Mouse (Mus musculus) stomach, embryonic 15.5 days (tissue): ENCODE measurements around the gene Pnp. TPM values are rescaled to one million over a fixed set of nuclear protein-coding genes. Genes with fewer than 3 reads are reported as not detected.

Source experiments
- polyA plus RNA-seq: library from polyadenylated mRNA; unstranded; fragments of >200 nt; fragmentation: Nextera tagmentation; extraction: Ambion mirVana; gene quantifications from 2 replicates; pipeline ENCODE4 v1.2.1, GENCODE M21; 2015

Pnp gene
- polyA plus RNA-seq, 1 experiment from 2014 or later, result 73.9 TPM

Other genes with a start within 250 kb of the Pnp start
- gene Olfr747, start 237.9 kb upstream of the Pnp start, polyA plus RNA-seq, result not detected in 2 replicates
- not detected in 2 replicates for gene Olfr748, start 223.7 kb upstream of the Pnp start, polyA plus RNA-seq
- gene Olfr749, start 186.0 kb upstream of the Pnp start, polyA plus RNA-seq, result not detected in 2 replicates
- 59.9 and 65.2 TPM in 2 replicates for gene Ttc5, start 145.6 kb upstream of the Pnp start, polyA plus RNA-seq
- gene Ccnb1ip1, start 123.3 kb upstream of the Pnp start, polyA plus RNA-seq, result not detected in 2 replicates
- 62.6 and 63.3 TPM in 2 replicates for gene Parp2, start 123.2 kb upstream of the Pnp start, polyA plus RNA-seq
- gene Tep1, start 60.5 kb upstream of the Pnp start, polyA plus RNA-seq, result 6.4 and 7.3 TPM in 2 replicates
- 0.28 and 0.36 TPM in 2 replicates for gene Klhl33, start 33.6 kb upstream of the Pnp start, polyA plus RNA-seq
- gene Osgep, start 6.2 kb upstream of the Pnp start, polyA plus RNA-seq, result 132 and 145 TPM in 2 replicates
- 179 and 204 TPM in 2 replicates for gene Apex1, start 6.1 kb upstream of the Pnp start, polyA plus RNA-seq
- gene Pip4p1, start 226 bp upstream of the Pnp start, polyA plus RNA-seq, result 50.9 and 51.8 TPM in 2 replicates
- gene Gm49342, start 13.4 kb downstream of the Pnp start, polyA plus RNA-seq, result not detected in 2 replicates
- gene Pnp2, start 24.9 kb downstream of the Pnp start, polyA plus RNA-seq, result 1.4 and 1.7 TPM in 2 replicates
- 0.28 TPM in 1 of 2 replicates, not detected in the other for gene Rnase10, start 76.7 kb downstream of the Pnp start, polyA plus RNA-seq
- gene Rnase9, start 110.8 kb downstream of the Pnp start, polyA plus RNA-seq, result not detected in 2 replicates
- gene Rnase11, start 119.1 kb downstream of the Pnp start, polyA plus RNA-seq, result not detected in 2 replicates
- 0.44 and 0.83 TPM in 2 replicates for gene Rnase12, start 126.6 kb downstream of the Pnp start, polyA plus RNA-seq
- gene Olfr750, start 143.4 kb downstream of the Pnp start, polyA plus RNA-seq, result not detected in 2 replicates
- gene Rnase4, start 160.0 kb downstream of the Pnp start, polyA plus RNA-seq, result 152 and 176 TPM in 2 replicates
- 44.8 and 50.6 TPM in 2 replicates for gene Ang, start 160.1 kb downstream of the Pnp start, polyA plus RNA-seq
- gene Eddm3b, start 183.3 kb downstream of the Pnp start, polyA plus RNA-seq, result not detected in 2 replicates
- gene Rnase6, start 192.8 kb downstream of the Pnp start, polyA plus RNA-seq, result 2.8 and 3.1 TPM in 2 replicates
- 57.6 and 62.8 TPM in 2 replicates for gene Rnase1, start 215.7 kb downstream of the Pnp start, polyA plus RNA-seq
- gene Rnase2b, start 231.2 kb downstream of the Pnp start, polyA plus RNA-seq, result not detected in 2 replicates